In genomic region chr2:5706618-5707017, GRCm38 (mm10) we compare ENCODE assay signal across 11 mouse cellular contexts. TPM values are rescaled to one million over a fixed set of nuclear protein-coding genes. Genes with fewer than 3 reads are reported as not detected.
A peak's percentile ranks its signal among the peaks of the same experiment; 100 is the strongest.
DNase-seq lines count a peak whose midpoint lies in the region; ATAC-seq lines count a peak whose summit lies in the region.
"Had no signal": no experiment of that assay in that cellular context is flagged by ENCODE, and none has a peak within 500 bp of the region (broad histone marks: within the 10 kb centered on the region; RNA-seq: fewer than 3 reads in every experiment).

No protein-coding gene starts in this region.

- H3K4me2 ChIP-seq in heart, embryonic 12.5 days = no peak overlapping the region
- no peak overlapping the region for H3K4me2 ChIP-seq in forebrain, embryonic 14.5 days (ENCODE audit: low read length)
- no peak overlapping the region for H3K4me2 ChIP-seq in forebrain, embryonic 16.5 days (ENCODE audit: low read length)
- H3K4me2 ChIP-seq: lung, embryonic 14.5 days had no signal

- intact Hi-C loops in left cerebral cortex, postnatal 4 days (cut with DNase I) = no loop called here

- H3K9me3 ChIP-seq in heart, embryonic 12.5 days (replicated peaks) = no peaks in the 10 kb centered on the region
- H3K9me3 ChIP-seq in forebrain, embryonic 14.5 days (replicated peaks; ENCODE audit: control insufficient read depth, low read length) = no peaks in the 10 kb centered on the region
- H3K9me3 ChIP-seq in forebrain, embryonic 16.5 days (ENCODE audit: control insufficient read depth, low read length) = no peaks in the 10 kb centered on the region

- no peak overlapping the region for H3K4me3 ChIP-seq in heart, embryonic 12.5 days
- no peak overlapping the region for H3K4me3 ChIP-seq in forebrain, embryonic 14.5 days (ENCODE audit: low read depth, low read length)
- no peak overlapping the region for H3K4me3 ChIP-seq in forebrain, embryonic 16.5 days (replicated peaks; ENCODE audit: low read length)
- H3K4me3 ChIP-seq: myocyte had no signal

- DNase-seq in heart, adult 8-10 months (ENCODE audit: low spot score) = peak; percentile 6
- peak; percentile 36 for DNase-seq in A20 (ENCODE audit: low read depth, low spot score)
- DNase-seq in brain, adult 2 months (ENCODE audit: low read depth, low spot score) = peak; percentile 65
- peak; percentile 62 for DNase-seq in naive thymus-derived CD4-positive, alpha-beta T cell, adult 2 months (ENCODE audit: low read depth)
- no peak for DNase-seq in forebrain, embryonic 14.5 days (ENCODE audit: low spot score)
- DNase-seq in left cerebral cortex, postnatal 4 days = no peak
- DNase-seq: kidney, adult 9 months; lung, embryonic 14.5 days had no signal

- peaks cover 8% of the 10 kb centered on the region; the same call in 1 of the 2 replicates for H3K27me3 ChIP-seq in heart, embryonic 12.5 days (replicated peaks)
- H3K27me3 ChIP-seq in forebrain, embryonic 14.5 days (replicated peaks; ENCODE audit: control insufficient read depth, insufficient read depth, low read length) = no peaks in the 10 kb centered on the region
- no peaks in the 10 kb centered on the region; the same call in 1 of the 2 replicates for H3K27me3 ChIP-seq in forebrain, embryonic 16.5 days (replicated peaks; ENCODE audit: control insufficient read depth, insufficient read depth, low read length)

- H3K9ac ChIP-seq in heart, embryonic 12.5 days = no peak overlapping the region
- H3K9ac ChIP-seq in forebrain, embryonic 14.5 days (ENCODE audit: low read length) = no peak overlapping the region
- no peak overlapping the region for H3K9ac ChIP-seq in forebrain, embryonic 16.5 days (replicated peaks; ENCODE audit: low read depth, low read length)
- H3K9ac ChIP-seq: lung, embryonic 14.5 days had no signal

- ATAC-seq in heart, embryonic 12.5 days (ENCODE audit: insufficient number of reproducible peaks, low FRiP score) = no peak
- no peak for ATAC-seq in forebrain, embryonic 14.5 days
- no peak for ATAC-seq in forebrain, embryonic 16.5 days

- H3K27ac ChIP-seq in heart, embryonic 12.5 days (ENCODE audit: poor library complexity, severe bottlenecking) = no peak overlapping the region
- H3K27ac ChIP-seq in forebrain, embryonic 14.5 days (ENCODE audit: low read depth, low read length) = no peak overlapping the region
- H3K27ac ChIP-seq in forebrain, embryonic 16.5 days (ENCODE audit: low read length) = no peak overlapping the region

- H3K36me3 ChIP-seq in heart, embryonic 12.5 days = no peaks in the 10 kb centered on the region
- H3K36me3 ChIP-seq in forebrain, embryonic 14.5 days (ENCODE audit: control insufficient read depth, insufficient read depth, low read length) = no peaks in the 10 kb centered on the region
- H3K36me3 ChIP-seq in forebrain, embryonic 16.5 days (ENCODE audit: control insufficient read depth, insufficient read depth) = no peaks in the 10 kb centered on the region

- H3K4me1 ChIP-seq in heart, embryonic 12.5 days (replicated peaks) = no peaks in the 10 kb centered on the region
- H3K4me1 ChIP-seq in forebrain, embryonic 14.5 days (ENCODE audit: control insufficient read depth, insufficient read depth, low read length) = no peaks in the 10 kb centered on the region
- no peaks in the 10 kb centered on the region for H3K4me1 ChIP-seq in forebrain, embryonic 16.5 days (replicated peaks; ENCODE audit: control insufficient read depth, insufficient read depth, low read length)

- 65% methylated on average over 4 of the region's 4 CpGs for WGBS in heart, embryonic 12.5 days
- WGBS in forebrain, embryonic 14.5 days = 79% methylated on average over 4 of the region's 4 CpGs
- 78% methylated on average over 4 of the region's 4 CpGs for WGBS in forebrain, embryonic 16.5 days

RNA-seq across cellular contexts. Expression of gene Camk1d, which starts 7.7 kb away (rescaled TPM):
- total RNA-seq in heart, adult 8-10 months (2022) = 1 to 10 TPM; 3.6 to 5.0 (median 4.3) TPM
- polyA plus RNA-seq in heart, embryonic 12.5 days (2016; fragmentation: Nextera tagmentation; extraction: Ambion mirVana) = 2.2 and 3.1 TPM in 2 replicates
- polyA plus RNA-seq in forebrain, embryonic 14.5 days (2014; fragmentation: Nextera tagmentation; extraction: Ambion mirVana) = 3.8 and 4.1 TPM in 2 replicates
- total RNA-seq in left cerebral cortex, postnatal 4 days (2021) = 10 to 100 TPM; 64.2 to 64.3 TPM
- polyA plus RNA-seq in forebrain, embryonic 16.5 days (2015; fragmentation: Nextera tagmentation; extraction: Ambion mirVana) = 8.1 and 10.6 TPM in 2 replicates

Comparison
In these comparisons a context has a peak if more than half of its experiments do, and no peak if none do; other contexts are left out.
1. DNase-seq: peak in heart, adult 8-10 months (single experiment), A20 (single experiment), brain, adult 2 months (single experiment) and naive thymus-derived CD4-positive, alpha-beta T cell, adult 2 months (single experiment); none in forebrain, embryonic 14.5 days (single experiment) and left cerebral cortex, postnatal 4 days (single experiment).